Mouse (Mus musculus): Measurements from ENCODE around the gene Npas3.

Gene Npas3

DNA sequence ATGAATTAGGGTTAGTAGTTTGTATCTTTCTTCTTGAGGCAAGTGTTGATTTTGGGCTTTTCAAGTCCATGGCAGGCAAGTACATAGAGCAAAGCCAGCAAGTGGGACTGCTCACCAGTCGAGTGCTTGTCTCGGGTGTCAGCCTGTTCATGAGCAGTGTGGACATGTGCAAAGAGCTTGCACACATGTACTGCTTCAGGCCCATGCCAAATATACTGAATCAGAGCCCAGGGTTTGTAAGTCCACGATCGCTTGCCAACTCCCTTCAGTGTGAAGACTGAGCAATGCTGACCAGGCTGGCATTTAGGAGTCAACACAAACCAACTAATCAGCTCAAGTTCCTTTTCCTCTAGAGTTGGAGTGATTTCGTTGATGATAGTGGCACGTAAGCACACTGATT, 805.1 kb downstream of the Npas3 start:
- no peak for DNase-seq (ENCODE audit: low read depth, low spot score)

- DNase-seq (ENCODE audit: low read depth, low spot score): peak; percentile 71
These were observed 812.3 kb downstream of the Npas3 start for GRCm38 (mm10) chr12:54060732-54061131.

DNA sequence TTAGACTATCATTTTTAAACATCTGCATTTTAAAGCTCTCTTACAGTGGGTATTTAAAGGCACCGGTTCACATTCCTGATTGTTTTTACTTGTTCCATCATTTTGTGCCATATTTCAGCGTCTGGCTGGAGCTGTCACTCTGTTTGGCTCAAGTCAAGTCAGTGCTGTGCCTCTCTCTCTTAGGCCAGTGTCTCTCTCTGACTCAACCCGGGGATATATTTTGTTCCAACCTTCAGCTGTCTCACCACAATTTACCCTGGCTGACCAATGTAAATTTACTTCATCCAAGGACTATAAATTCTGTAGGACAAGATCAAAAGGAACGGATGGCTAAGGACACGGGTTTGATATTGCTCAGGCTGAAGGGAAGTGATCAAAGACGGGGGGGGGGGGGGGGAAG, 812.7 kb downstream of the Npas3 start:
- DNase-seq (ENCODE audit: low read depth, low spot score): no peak

- no peak for DNase-seq (ENCODE audit: low read depth, low spot score)
These were observed 816.5 kb downstream of the Npas3 start for GRCm38 (mm10) chr12:54064986-54065385.

GRCm38 (mm10) chr12:54065607-54066006, 817.1 kb downstream of the Npas3 start:
- DNase-seq (ENCODE audit: low read depth, low spot score): peak; percentile 23

- peak; percentile 35 for DNase-seq (ENCODE audit: low read depth, low spot score)
These were observed 818.9 kb downstream of the Npas3 start for GRCm38 (mm10) chr12:54067419-54067818.

DNA sequence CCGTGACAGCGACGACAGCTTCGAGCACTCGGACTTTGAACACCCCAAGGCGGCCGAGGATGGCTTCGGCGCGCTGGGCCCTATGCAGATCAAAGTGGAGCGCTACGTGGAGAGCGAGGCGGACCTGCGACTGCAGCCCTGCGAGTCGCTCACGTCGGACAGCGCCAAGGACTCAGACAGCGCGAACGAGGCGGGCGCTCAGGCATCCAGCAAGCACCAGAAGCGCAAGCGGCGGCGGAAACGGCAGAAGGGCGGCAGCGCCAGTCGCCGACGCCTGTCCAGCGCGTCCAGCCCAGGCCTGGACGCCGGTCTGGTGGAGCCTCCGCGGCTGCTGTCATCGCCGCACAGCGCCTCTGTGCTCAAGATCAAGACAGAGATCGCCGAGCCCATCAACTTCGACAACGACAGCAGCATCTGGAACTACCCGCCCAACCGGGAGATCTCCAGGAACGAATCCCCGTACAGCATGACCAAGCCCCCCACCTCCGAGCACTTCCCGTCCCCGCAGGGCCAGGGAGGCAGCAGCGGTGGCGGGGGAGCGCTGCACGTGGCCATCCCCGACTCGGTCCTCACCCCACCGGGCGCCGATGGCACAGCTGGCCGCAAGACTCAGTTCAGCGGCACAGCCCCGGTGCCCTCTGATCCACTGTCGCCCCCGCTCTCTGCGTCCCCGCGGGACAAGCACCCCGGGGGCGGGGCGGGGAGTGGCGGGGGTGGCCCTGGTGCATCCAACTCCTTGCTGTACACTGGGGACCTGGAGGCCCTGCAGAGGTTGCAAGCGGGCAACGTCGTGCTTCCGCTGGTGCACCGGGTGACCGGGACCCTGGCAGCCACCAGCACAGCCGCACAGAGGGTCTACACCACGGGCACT, 819.6 kb downstream of the Npas3 start:
- DNase-seq (ENCODE audit: low read depth, low spot score): peak; percentile 52

GRCm38 (mm10) chr12:54068757-54069146, 820.3 kb downstream of the Npas3 start:
- DNase-seq (ENCODE audit: low read depth, low spot score): no peak

DNA sequence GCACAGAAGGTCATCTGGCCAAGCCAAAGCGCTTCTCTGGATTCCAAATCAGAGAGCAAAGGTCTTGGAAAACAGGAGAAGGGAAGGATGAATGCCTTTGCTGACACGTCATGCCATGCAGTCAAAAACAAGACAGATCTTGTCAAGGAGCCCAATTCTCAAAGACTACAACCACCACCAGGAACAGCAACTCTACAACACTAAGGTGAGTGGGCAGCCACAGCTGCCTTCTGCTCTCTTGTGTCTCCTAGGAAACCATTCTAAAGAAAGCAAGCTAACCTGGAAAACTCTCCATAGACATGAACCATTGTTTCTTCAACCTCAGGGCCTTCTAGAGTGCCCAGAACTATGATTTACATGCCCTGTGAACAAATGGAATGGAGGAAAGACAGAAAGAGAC, 825.5 kb downstream of the Npas3 start:
- DNase-seq (ENCODE audit: low read depth, low spot score): no peak

DNA sequence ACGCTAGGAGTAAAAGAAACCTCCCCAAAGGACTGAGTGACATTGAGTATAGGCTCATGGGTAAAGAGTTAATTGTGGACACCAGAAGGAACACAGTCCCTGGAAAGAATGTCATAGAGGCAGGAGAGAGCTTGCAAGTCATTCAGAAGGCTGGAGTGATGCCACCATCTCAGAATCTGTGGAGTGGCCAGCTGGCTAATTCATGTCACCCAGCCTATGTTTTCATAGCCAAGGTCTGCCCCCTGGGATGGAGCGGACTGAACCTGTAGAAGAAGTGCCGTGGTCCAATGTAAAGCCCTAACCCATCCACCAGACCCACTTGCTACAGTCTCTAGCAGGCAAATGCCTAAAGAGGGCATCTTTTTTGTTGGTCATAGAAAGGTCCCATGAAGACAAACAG, 832.5 kb downstream of the Npas3 start:
- no peak for DNase-seq (ENCODE audit: low read depth, low spot score)

DNA sequence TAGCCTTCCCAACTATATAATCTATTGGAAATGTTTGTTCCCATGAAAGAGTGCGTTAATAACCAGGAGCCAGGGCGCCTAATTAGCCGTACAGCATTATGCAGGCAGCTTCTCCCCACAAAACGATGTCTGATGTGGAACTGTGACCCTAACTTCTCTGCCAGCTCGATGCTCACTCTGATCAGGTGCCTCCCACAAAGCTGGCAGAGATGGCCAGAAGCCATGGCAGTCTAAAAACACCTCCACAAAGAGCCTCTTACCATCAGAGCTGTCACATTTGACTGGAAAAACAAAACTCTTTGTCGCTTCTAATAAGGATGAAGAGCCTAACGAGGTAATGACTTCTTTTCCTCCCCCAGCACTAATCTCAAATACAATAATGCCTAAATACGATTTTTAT, 845.3 kb downstream of the Npas3 start:
- no peak for DNase-seq (ENCODE audit: low read depth, low spot score)

- no peak for DNase-seq (ENCODE audit: low read depth, low spot score)
These were observed 848.0 kb downstream of the Npas3 start for GRCm38 (mm10) chr12:54096492-54096891.

DNA sequence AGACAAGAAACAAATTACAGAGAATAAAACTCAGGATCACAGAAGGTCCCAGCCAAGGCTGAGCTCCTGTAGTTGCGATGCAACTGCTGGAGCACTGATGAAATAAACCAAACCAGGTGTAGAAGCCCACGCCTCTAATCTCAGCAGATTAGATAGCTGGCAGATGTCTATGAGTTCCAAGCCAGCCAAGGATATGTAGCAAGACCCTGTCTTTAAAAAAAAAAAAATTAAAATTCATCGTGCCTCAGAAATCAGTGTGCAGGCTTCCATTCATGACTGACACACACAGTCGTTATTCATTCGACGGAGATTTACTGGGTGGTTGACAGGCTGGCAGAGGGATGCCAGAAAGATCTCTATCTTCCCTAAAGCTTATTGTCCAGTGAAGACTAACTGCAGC, 849.7 kb downstream of the Npas3 start:
- no peak for DNase-seq (ENCODE audit: low read depth, low spot score)

GRCm38 (mm10) chr12:54098785-54099184, 850.3 kb downstream of the Npas3 start:
- peak; percentile 86 for DNase-seq (ENCODE audit: low read depth, low spot score)

GRCm38 (mm10) chr12:54099458-54099857, 851.0 kb downstream of the Npas3 start:
- peak; percentile 41 for DNase-seq (ENCODE audit: low read depth, low spot score)

- DNase-seq (ENCODE audit: low read depth, low spot score): peak; percentile 30
These were observed 852.9 kb downstream of the Npas3 start for GRCm38 (mm10) chr12:54101307-54101870.

DNA sequence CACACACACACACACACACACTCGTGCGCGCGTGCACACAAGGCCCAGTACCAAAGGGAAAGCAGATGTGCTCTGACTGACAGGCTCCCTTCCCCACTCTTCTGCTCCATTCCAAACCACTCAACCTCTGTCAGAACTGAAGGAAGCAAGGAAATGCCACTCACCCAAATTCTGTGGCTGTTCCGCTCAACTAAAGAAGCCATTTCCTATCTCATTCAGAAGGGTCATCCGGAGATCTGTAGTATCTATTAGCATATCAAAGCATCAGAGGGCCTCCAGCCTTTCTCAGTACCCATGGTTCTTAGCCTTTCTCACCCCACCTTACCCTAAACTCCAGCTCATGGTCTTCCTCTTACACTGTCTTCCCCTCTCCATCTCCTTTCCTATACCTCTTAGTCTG, 854.0 kb downstream of the Npas3 start:
- DNase-seq (ENCODE audit: low read depth, low spot score): peak; percentile 96

DNA sequence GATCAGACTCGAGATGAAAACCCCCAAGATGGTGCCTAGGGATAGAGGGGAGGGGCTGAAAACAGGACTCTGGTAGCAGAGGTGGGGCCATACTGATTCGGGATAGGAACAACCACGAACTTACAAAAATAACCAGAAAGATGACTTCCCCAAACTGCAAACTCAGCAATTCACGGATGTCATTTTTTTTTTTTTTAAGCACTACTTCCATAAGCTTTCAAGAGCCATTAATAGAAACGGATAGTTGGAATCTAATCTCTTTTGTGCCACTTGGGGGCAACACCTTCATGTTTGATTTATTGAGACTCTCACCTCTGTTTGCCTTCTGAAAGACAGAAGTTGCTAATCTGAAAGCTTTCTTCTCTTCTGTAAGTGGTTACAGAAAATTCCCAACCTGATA, 857.1 kb downstream of the Npas3 start:
- peak; percentile 24 for DNase-seq (ENCODE audit: low read depth, low spot score)

- no peak for DNase-seq (ENCODE audit: low read depth, low spot score)
These were observed 857.5 kb downstream of the Npas3 start for GRCm38 (mm10) chr12:54105946-54106345.

DNA sequence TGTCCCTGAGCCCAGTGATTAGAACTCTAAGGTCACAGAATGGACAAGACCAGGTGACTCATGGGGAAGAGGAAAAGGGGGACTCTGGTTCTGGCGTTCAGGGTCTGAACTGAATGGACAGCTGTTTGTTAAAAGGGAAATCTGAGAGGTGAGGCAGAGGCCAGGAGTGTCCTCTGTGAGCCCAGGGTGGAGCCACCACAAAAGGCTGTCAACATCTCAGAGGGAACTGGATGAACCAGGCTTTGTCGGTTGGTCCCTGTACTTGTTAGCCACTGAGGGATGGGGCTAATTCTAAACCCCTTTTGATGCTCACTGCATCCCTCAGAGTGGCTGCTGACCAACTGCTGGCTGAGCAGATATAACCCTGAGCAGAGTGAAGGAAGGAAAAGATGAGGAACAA, 861.9 kb downstream of the Npas3 start:
- DNase-seq (ENCODE audit: low read depth, low spot score): peak; percentile 20

DNA sequence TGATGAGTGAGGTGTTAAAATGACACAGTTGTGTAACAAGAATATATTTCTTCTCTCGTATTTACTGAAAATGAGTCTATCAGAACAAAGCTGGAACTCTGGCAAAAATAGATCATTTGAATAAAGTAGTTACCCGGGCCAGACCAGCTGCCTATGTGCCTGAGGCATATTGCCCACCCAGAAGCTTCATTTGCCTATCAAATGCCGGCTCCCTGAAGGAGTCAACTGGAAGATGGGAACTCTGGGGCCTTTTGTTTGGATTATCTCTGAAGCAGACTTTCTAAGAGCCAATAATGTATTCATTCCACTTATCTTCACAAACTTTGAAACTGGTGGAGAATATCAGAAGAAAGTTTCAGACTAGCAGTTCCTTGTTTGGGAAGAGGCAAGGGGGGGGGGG, 862.5 kb downstream of the Npas3 start:
- DNase-seq (ENCODE audit: low read depth, low spot score): peak; percentile 74

GRCm38 (mm10) chr12:54120386-54120785, 871.9 kb downstream of the Npas3 start:
- DNase-seq (ENCODE audit: low read depth, low spot score): no peak

DNA sequence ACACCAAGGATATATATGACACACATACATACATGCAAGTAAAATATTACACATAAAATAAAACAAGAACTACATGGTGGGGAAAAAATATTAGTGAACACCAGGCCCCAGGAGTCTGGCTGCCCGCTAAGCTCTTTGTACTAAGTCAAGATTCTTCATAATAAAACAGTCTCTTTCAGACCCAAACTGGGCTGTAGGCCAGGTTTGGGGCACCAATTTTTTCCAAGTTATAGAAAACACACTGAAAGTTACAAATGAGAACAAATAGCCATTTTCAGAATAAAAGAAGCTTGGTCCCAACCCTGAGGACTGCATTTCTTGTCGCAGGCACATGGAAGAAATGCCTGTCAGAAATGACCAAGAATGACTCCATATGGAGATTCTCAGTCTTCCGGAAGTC, 872.8 kb downstream of the Npas3 start:
- no peak for DNase-seq (ENCODE audit: low read depth, low spot score)
